Mouse (Mus musculus) heart, postnatal 0 days (tissue): ENCODE data around the gene Erlin1.

ENCODE experiments used
- CTCF ChIP-seq: IDR thresholded peaks from 2 replicates; pipeline ENCODE4 v1.5.1; 2016; ENCODE audit warnings: antibody characterized with exemption, control low read depth, low read depth
- EP300 ChIP-seq: IDR thresholded peaks from 2 replicates; pipeline ENCODE4 v1.6.1; 2016; ENCODE audit warnings: antibody characterized with exemption, low read depth

DNA sequence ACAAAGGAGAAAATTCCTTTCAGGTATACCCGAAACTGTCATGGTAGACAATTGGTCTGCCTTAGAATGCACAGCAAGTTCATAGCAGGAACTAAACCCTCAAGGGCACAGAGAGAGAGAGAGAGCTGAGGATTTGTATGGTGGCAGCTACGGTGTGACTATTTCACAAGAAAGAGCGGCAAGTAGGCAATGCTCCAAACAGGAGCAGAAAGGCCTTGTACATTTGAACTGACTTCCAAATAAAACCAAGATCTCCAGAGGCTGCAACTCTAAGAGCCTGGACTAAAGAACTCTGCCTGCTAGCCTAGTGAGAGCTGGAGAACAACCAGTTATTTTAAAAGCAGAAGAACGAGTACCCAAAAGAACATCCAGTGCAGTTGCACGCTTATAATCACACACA, 27.5 kb downstream of the Erlin1 start:
- TF ChIP-seq EP300 (no peak), CTCF (no peak)
